In the genomic region with DNA sequence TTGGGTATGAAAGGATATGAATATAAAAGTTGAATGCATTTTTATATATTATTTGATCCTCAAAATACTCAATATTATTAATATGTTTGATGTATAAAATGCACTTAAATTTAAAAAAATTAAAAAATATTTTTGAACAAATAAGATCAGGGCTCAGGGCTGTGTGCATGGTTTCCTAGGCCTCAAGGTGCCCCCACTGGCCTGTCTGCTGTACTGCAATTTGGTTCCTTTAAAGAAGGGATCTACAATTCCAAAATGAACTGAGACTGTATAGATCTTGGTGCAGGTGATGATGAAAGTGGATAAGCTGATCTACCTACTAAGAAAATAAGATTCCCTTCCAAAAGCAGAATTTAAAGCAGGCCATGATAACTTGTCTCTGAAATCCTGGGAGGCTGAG, we compare ENCODE assay signal across 11 mouse cellular contexts. TPM values are rescaled to one million over a fixed set of nuclear protein-coding genes. Genes with fewer than 3 reads are reported as not detected.
DNase-seq lines count a peak whose midpoint lies in the region; ATAC-seq lines count a peak whose summit lies in the region.
"Had no signal": no experiment of that assay in that cellular context is flagged by ENCODE, and none has a peak within 500 bp of the region (broad histone marks: within the 10 kb centered on the region; RNA-seq: fewer than 3 reads in every experiment).

No protein-coding gene starts in this region.

- peak; percentile 8 for DNase-seq in heart, postnatal 4 days
- no peak for DNase-seq in heart, adult 18-20 months
- peak; percentile 18 for DNase-seq in retina, embryonic 14.5 days (ENCODE audit: low spot score)
- no peak for DNase-seq in retina, postnatal 1 day
- DNase-seq in splenic B cell, adult 2 months (ENCODE audit: low read depth, low spot score): peak; percentile 34
- DNase-seq in urinary bladder, adult 18-20 months (ENCODE audit: low spot score in 2 of 2): no peak
- no peak for DNase-seq in frontal cortex, postnatal 14 days (ENCODE audit: low spot score in 2 of 2)
- DNase-seq: heart, postnatal 36 days had no signal

- peak; percentile 78 for ATAC-seq in common myeloid progenitor, adult 5-6 weeks (replicated peaks; ENCODE audit: low read depth, poor library complexity, severe bottlenecking)
- ATAC-seq: forebrain, embryonic 14.5 days had no signal

- H3K27me3 ChIP-seq in splenic B cell, adult 2 months (ENCODE audit: control insufficient read depth, insufficient read depth, low read length, poor library complexity, severe bottlenecking): no peaks in the 10 kb centered on the region; the same call in 1 of the 2 replicates
- H3K27me3 ChIP-seq: megakaryocyte, embryonic 14.5 days had no signal

- no peaks in the 10 kb centered on the region for H3K36me3 ChIP-seq in splenic B cell, adult 2 months (ENCODE audit: control insufficient read depth, insufficient read depth, low read length, poor library complexity, severe bottlenecking)

RNA-seq across cellular contexts. Expression of gene Dlgap5, which starts 14.8 kb away (rescaled TPM):
- 10 to 100 TPM; 26.5 to 35.0 TPM for total RNA-seq in heart, postnatal 4 days (2021)
- under 1 TPM; 0.37 to 0.62 TPM for total RNA-seq in heart, adult 18-20 months (2021)
- 67.0 and 68.4 TPM in 2 replicates for total RNA-seq in common myeloid progenitor, adult 5-6 weeks (2017)

RNA-seq across cellular contexts. Expression of gene Fbxo34, which starts 17.2 kb away (rescaled TPM):
- 10 to 100 TPM; 20.4 to 22.3 TPM for total RNA-seq in heart, postnatal 4 days (2021)
- total RNA-seq in heart, adult 18-20 months (2021): 10 to 100 TPM; 11.9 to 12.7 TPM
- 15.2 and 29.1 TPM in 2 replicates for total RNA-seq in common myeloid progenitor, adult 5-6 weeks (2017)

Comparison
In these comparisons a context has a peak if more than half of its experiments do, and no peak if none do; other contexts are left out.
1. DNase-seq: peak in heart, postnatal 4 days (single experiment), retina, embryonic 14.5 days (single experiment) and splenic B cell, adult 2 months (single experiment); none in heart, adult 18-20 months (0 of 2), retina, postnatal 1 day (single experiment), urinary bladder, adult 18-20 months (0 of 2) and frontal cortex, postnatal 14 days (0 of 2).
2. RNA of gene Dlgap5, which starts 14.8 kb away (total RNA-seq): 67.0 to 68.4 TPM in common myeloid progenitor, adult 5-6 weeks and 26.5 to 35.0 TPM in heart, postnatal 4 days; 0.37 to 0.62 TPM in heart, adult 18-20 months; every median in the first group is over 10 times any median in the second.